Mouse (Mus musculus) gastrocnemius, postnatal 14 days (tissue): ENCODE data around the gene Qars. TPM values are rescaled to one million over a fixed set of nuclear protein-coding genes. Genes with fewer than 3 reads are reported as not detected.

ENCODE experiments used
- DNase-seq: peaks from one replicate; pipeline ENCODE4 v3.0.0; 2021; ENCODE audit warnings: mixed read lengths
- intact Hi-C: fragments of 180-260 bp; cut with DNase I; formaldehyde crosslinking; loops from one replicate; pipeline ENCODE4 v1.15.1; 2025; ENCODE audit warnings: low total_unique reads
- total RNA-seq, 2 experiments: library from RNA; stranded (reverse); gene quantifications; 2 replicates each; pipeline ENCODE4 v1.2.3; 2021

Gene Qars
- total RNA-seq, 2 experiments from 2014 or later: 65.9 to 72.6 TPM

DNA sequence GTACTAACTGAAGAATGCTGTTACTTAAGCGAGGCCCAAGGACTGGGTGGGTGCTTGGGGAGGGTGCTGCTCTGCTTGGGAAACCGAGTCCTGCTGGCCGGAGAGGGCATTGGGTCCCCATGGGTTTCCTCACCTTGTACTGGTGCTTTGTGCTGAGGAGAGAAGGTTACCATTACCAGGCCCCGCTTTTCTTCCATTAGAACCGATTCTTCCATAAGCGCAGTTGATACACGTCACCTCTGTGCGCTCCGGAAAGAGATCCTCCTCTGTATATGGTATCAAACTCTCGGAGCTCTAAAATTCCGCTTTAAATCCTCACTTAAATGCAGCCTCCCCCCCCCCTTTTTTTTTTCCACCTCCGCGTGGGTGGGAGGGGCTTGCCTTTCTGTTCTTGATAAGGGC, 10.4 kb downstream of the Qars start:
- no peak for DNase-seq
- intact Hi-C loops: no loop called here

DNA sequence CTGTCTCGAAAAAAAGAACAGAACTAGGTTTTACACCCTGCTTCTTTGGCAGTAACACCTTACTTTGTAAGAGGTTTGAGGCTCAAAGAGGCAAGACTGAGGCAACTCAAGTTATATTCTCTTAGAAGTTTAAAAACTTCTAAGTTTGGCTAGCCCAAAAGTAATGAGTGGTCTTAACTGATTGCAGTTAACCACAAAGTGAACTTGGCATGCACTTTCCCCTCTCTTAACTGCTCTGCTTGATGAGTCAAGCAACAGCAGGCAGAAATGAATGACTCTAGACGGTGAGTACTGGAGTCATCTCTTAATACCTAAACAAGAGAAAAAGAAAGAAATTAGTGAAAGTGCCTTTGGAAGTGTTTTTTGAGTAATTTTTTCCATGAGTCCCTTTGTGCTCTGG, 14.1 kb downstream of the Qars start:
- DNase-seq: no peak
- intact Hi-C loops: no loop called here

DNA sequence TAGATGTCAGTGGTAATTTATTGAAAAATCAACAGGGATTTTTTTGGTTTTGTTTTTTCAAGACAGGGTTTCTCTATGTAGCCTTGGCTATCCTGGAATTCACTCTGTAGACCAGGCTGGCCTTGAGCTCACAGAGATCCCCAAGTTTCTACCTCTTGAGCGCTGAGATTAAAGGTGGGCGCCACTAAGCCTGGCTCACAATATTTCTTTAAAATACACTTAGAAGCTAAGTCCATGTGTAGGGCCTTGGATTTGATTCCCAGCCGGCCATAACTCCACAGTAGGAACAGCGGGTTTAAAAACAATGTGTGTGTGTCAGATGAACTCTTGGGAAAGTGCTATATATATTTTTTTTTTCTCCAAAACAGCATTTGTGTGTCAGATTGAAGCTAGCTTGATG, 15.8 kb downstream of the Qars start:
- intact Hi-C loops: no loop called here
- DNase-seq: no peak

DNA sequence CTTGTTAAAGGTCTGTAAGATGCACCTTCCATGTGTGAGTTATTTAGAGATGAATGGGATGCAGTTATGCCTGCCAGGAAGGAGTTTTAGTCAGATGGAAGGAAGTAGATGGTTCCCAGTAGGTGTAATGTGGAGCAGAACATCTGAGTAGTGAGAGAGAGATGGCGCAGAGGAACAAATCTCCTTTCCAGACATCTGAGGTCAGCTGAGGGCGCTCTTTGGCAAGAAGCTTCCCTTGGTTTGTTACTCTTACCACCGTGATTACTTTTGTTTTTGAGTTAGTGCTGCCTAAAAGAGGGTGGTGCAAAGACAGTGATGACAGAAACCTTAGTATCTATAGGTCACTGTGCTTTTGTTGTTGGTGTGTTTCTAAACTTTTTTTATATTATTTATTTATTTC, 17.9 kb downstream of the Qars start:
- DNase-seq: no peak
- intact Hi-C loops: no loop called here

DNA sequence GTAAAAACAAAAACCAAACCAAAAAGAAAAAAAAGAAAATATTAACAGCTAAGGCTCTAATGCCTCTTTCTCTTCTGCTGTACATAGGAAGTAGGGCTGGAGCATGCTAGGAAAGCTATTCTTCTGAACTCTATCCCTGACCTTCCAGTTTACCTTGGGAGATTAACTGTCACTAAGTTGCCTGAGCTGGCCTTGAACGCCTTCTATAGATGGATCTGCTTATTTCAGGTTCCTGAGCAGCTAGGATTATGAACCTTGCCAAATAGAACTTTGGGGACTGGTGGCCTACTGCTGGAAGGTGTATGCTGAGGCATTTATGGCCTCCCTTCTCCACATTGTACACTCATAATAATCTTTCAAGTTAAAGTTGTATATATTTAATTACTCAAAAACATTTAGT, 23.4 kb downstream of the Qars start:
- DNase-seq: no peak
- intact Hi-C loops: loop anchor here (10.0 kb wide), 1 partner anchor 146 kb away; no protein-coding TSS in a partner anchor

DNA sequence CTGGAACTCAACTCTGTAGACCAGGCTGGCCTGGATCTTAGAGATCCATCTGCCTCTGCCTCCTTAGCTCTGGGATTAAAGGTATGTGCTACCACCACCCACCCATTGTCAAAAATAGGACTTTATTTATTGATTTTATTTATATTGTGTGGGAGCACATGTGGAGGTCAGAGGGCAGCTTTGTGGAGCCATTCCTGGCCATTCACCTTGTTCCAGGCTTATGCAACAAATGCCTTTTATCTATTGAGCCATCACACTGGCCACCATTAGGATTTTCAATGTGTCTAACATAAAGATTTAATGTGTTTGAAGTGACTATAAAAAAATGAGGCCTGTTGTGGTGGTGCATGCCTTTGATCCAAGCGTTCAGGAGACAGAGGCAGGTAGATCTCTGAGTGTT, 24.0 kb downstream of the Qars start:
- intact Hi-C loops: loop anchor here (10.0 kb wide), 1 partner anchor 147 kb away; no protein-coding TSS in a partner anchor
- no peak for DNase-seq

DNA sequence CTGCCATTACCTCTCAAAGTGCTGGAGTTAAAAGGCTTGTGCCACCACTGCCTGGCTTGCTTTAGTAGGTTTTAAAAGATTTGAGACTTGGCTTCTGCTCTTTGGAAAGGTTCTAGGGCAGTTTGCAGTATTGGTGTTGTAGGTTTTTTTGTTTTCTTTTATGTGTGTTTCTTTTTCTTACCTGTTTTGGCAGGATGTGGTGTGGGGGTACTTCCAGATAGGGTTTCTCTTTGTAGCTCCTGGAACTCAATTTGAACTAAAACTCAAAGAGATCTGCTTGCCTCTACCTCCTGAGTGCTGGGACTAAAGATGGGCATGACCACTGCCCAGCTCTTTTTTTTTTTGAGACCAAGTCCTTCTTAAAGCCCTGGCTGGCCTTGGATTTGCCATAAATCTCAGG, 33.3 kb downstream of the Qars start:
- DNase-seq: no peak
- intact Hi-C loops: no loop called here

DNA sequence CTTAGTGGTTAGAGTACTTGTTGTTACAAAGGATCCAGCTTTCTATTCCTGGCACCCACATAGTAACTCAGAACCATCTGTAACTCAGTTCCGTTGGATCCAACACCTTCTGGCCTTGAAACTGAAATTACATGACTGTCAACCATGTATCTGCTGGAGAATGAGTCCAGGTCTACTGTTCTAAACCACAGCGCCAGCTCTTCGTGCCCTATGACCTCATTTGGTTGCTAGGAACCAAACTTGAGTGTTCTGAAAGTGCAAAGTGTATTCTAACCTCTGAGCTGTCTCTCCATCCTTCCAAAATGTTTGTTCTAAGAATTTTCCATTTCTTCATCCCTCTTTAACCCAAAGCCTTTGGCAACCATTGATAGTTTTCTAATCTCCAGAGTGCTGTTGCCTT, 38.5 kb downstream of the Qars start:
- DNase-seq: no peak
- intact Hi-C loops: no loop called here

DNA sequence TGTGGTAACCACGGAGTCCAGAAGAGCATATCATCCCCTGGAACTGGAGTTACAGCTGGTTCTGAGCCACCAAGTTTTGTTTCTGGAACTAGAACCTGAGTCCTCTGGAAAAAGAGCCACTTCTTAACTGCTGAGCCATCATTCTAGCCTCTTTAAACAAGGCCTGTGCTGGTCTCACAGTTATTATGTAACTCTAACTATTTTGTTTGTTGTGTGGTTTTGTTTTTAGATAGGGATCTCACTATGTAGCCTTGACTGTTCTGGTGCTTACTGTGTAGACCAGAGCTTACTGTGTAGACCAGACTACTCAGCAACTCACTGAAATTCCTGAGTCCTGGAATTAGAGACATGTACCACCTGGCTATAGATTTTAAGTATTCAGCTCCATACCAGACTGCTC, 39.4 kb downstream of the Qars start:
- intact Hi-C loops: no loop called here
- DNase-seq: no peak

DNA sequence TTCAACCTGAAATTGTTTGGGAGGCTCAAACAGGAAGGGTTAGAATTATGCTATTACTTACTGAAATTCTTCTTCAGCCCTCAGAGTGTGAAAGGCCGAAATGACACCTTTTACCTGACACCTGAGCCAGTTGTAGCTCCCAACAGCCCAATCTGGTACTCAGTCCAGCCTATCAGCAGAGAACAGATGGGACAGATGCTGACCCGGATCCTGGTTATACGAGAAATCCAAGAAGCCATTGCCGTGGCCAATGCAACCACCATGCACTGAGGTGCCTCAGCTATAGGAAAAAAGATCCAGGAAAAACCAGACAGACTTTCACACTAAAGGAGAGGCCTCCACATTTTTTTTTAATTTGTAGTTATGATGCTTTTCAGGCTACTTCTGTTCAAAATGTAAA, 51.7 kb downstream of the Qars start:
- intact Hi-C loops: loop anchor here (2.0 kb wide), 1 partner anchor 66 kb away; no protein-coding TSS in a partner anchor
- DNase-seq: no peak

DNA sequence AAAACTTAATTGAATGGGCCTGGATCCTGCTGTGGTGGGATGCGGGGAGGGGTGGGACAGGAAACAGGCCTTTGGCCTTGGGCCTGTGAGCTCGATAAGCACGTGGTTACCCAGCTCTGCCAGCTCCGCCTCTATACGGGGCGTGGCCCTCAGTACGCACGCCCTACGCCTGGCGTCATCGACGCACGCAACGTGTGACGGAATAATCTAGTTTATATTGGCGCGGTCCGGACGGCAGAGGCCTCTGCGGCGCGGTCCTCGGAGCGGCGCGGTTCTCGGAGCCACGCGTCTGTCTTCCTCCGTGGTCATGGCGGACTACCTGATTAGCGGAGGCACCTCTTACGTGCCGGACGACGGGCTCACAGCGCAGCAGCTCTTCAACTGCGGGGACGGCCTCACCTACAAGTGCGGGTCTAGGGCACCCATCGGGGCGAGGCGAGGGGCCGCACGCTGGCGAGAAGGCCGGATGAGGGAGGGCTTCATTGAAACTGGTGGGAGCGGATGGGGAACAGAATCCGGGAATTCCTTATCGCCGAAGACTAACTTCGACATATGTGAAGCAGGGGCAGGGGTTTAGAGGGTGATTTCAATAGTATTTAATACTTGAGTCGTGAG, 52.8 kb downstream of the Qars start, which contains the start of gene Impdh2:
TSS of gene Impdh2 (plus strand) at position 60 of the 615 bp plus-strand sequence.
- peak; percentile 94 for DNase-seq
- intact Hi-C loops: no loop called here

DNA sequence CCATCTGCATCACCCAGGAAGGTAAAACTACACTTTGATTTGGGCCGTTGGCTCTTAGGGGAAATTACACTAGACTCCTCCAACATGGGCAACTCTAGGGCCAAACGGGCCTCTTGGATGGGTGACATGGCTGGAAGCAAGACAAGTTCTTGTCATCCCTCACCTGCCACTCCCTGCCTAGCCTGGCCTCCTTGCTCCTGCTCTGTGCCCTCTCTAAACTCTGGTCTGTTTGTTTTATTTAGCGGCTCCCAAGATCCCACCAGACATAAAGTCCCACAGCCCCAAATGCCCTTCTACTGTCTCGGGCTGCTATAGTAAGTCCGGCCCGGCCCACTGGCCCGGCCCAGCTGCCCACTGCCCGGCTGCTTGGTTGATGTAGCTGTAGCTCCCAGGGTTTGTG, 56.2 kb downstream of the Qars start:
- no peak for DNase-seq
- intact Hi-C loops: no loop called here

DNA sequence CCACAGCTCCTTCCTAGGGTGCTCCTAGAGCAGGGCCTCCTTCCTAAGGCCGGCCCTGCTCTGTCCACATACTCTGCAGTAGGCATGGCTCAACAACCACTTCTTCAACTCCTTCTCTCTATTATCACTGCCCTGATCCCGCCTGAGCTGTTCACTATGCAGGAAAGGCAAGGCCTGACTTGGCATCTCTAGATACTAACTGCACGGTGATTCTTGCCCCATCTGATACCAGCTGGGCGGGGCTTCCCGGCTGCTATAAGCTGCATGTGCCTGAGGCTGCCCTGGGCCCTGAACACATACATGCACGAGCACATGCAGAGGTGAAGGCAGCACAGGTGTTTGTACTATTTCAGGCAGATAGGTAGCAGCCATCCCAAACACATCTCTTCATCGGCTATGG, 56.6 kb downstream of the Qars start:
- no peak for DNase-seq

More for the DNA sequence above, 56.6 kb downstream of the Qars start:
- intact Hi-C loops: no loop called here

Other genes starting within 250 kb of the Qars start
- 100 to 1,000 TPM; 232 to 238 TPM for gene Dag1, start 243.7 kb upstream of the Qars start, total RNA-seq
- gene Nicn1, start 217.3 kb upstream of the Qars start, total RNA-seq: 1 to 10 TPM; 9.3 to 9.8 TPM
- gene Amt, start 210.9 kb upstream of the Qars start, total RNA-seq: 1 to 10 TPM in 1 of 2 experiments, under 1 TPM in 1; 0.76 to 1.3 TPM
- 100 to 1,000 TPM; 159 to 177 TPM for gene Rhoa, start 201.6 kb upstream of the Qars start, total RNA-seq
- 10 to 100 TPM; 24.7 to 26.9 TPM for gene Tcta, start 201.5 kb upstream of the Qars start, total RNA-seq
- gene Gpx1, start 168.8 kb upstream of the Qars start, total RNA-seq: 10 to 100 TPM; 86.5 to 98.0 TPM
- gene Usp4, start 159.9 kb upstream of the Qars start, total RNA-seq: 10 to 100 TPM; 56.6 to 62.4 TPM
- under 1 TPM; 0.31 to 0.42 TPM for gene 1700102P08Rik, start 114.9 kb upstream of the Qars start, total RNA-seq
- under 1 TPM in 1 of 2 experiments, not detected in 1; 0.16 TPM for gene Ccdc36, start 79.2 kb upstream of the Qars start, total RNA-seq
- gene BC048562, start 71.2 kb upstream of the Qars start, total RNA-seq: not detected
- gene Ccdc71, start 47.2 kb upstream of the Qars start, total RNA-seq: 10 to 100 TPM; 15.6 to 17.5 TPM
- gene Klhdc8b, start 46.1 kb upstream of the Qars start, total RNA-seq: 1 to 10 TPM; 4.1 to 4.6 TPM
- 100 to 1,000 TPM; 118 to 125 TPM for gene Lamb2, start 28.0 kb upstream of the Qars start, total RNA-seq
- 10 to 100 TPM; 85.9 to 92.0 TPM for gene Usp19, start 17.1 kb upstream of the Qars start, total RNA-seq
- gene Qrich1, start 9.1 kb downstream of the Qars start, total RNA-seq: 10 to 100 TPM; 58.8 to 59.5 TPM
- 10 to 100 TPM; 50.6 to 55.4 TPM for gene Impdh2, start 52.6 kb downstream of the Qars start, total RNA-seq
- gene Ndufaf3, start 59.7 kb downstream of the Qars start, total RNA-seq: 10 to 100 TPM; 30.0 to 32.9 TPM
- gene Dalrd3, start 62.2 kb downstream of the Qars start, total RNA-seq: 1 to 10 TPM; 7.0 to 7.9 TPM
- 10 to 100 TPM in 1 of 2 experiments, 1 to 10 TPM in 1; 6.9 to 10.4 TPM for gene Wdr6, start 71.0 kb downstream of the Qars start, total RNA-seq
- gene P4htm, start 90.0 kb downstream of the Qars start, total RNA-seq: 1 to 10 TPM; 4.0 to 4.1 TPM
- 10 to 100 TPM; 49.0 to 53.4 TPM for gene Arih2, start 141.7 kb downstream of the Qars start, total RNA-seq
- 10 to 100 TPM; 59.0 to 84.8 TPM for gene Slc25a20, start 154.4 kb downstream of the Qars start, total RNA-seq
- 100 to 1,000 TPM in 1 of 2 experiments, 10 to 100 TPM in 1; 92.4 to 112 TPM for gene Prkar2a, start 181.6 kb downstream of the Qars start, total RNA-seq